Comparison of ENCODE assay signal across 8 mouse cellular contexts in the genomic region with DNA sequence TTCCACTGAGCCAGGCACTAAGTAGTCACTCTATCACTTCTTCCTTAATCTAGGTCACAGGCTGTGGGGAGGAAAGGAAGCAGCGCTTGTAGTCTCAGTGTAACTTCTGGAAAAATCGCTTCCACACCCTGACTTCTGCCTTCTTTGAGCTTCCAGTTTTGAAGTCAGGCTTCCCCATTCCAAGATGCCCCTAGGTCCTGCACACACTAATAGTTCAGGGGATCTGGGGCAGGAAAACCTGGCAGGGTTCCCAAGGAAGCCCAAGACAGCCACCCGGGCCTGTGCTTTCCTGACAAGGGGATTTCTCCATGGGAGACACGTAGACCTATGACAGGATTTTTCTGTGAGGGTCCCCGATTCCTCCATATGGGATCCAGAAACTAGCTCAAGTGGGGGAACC. TPM values are rescaled to one million over a fixed set of nuclear protein-coding genes. Genes with fewer than 3 reads are reported as not detected.
A peak's percentile ranks its signal among the peaks of the same experiment; 100 is the strongest.
DNase-seq lines count a peak whose midpoint lies in the region; ATAC-seq and TF ChIP-seq lines count a peak whose summit lies in the region.

No protein-coding gene starts in this region.

- WGBS in embryonic facial prominence, embryonic 12.5 days = 28% methylated on average over 5 of the region's 5 CpGs
- WGBS in hindbrain, embryonic 13.5 days = 34% methylated on average over 5 of the region's 5 CpGs
- 9% methylated on average over 5 of the region's 5 CpGs for WGBS in liver, embryonic 14.5 days (ENCODE audit: insufficient replicate concordance)
- WGBS in neural tube, embryonic 15.5 days = 31% methylated on average over 5 of the region's 5 CpGs

- H3K27ac ChIP-seq in embryonic facial prominence, embryonic 12.5 days = peak overlapping the region; percentile 79; the same call in 1 of the 2 replicates
- H3K27ac ChIP-seq in hindbrain, embryonic 13.5 days = 0 out of 2 replicates have a peak overlapping the region, but pooled peaks have one; percentile 84
- peak overlapping the region; percentile 59 for H3K27ac ChIP-seq in liver, embryonic 14.5 days
- H3K27ac ChIP-seq in neural tube, embryonic 15.5 days (replicated peaks) = peak overlapping the region; percentile 89

- H3K4me1 ChIP-seq in embryonic facial prominence, embryonic 12.5 days = peaks cover 19% of the 10 kb centered on the region
- peaks cover 54% of the 10 kb centered on the region for H3K4me1 ChIP-seq in hindbrain, embryonic 13.5 days (replicated peaks)
- H3K4me1 ChIP-seq in liver, embryonic 14.5 days (replicated peaks; ENCODE audit: control insufficient read depth in 2 of 2, insufficient read depth in 2 of 2, low read length in 1 of 2) = peaks cover 24 to 32% of the 10 kb centered on the region in 2 experiments
- peaks cover 54% of the 10 kb centered on the region for H3K4me1 ChIP-seq in neural tube, embryonic 15.5 days

- H3K9me3 ChIP-seq in embryonic facial prominence, embryonic 12.5 days = no peaks in the 10 kb centered on the region
- H3K9me3 ChIP-seq in hindbrain, embryonic 13.5 days = no peaks in the 10 kb centered on the region
- no peaks in the 10 kb centered on the region for H3K9me3 ChIP-seq in liver, embryonic 14.5 days (ENCODE audit: control insufficient read depth, low read length)
- H3K9me3 ChIP-seq in neural tube, embryonic 15.5 days (replicated peaks) = no peaks in the 10 kb centered on the region

- peaks cover 7% of the 10 kb centered on the region; the same call in 1 of the 2 replicates for H3K36me3 ChIP-seq in embryonic facial prominence, embryonic 12.5 days
- H3K36me3 ChIP-seq in hindbrain, embryonic 13.5 days = peaks cover 6% of the 10 kb centered on the region; the same call in 1 of the 2 replicates
- H3K36me3 ChIP-seq in liver, embryonic 14.5 days (replicated peaks; ENCODE audit: control insufficient read depth, insufficient read depth, low read depth) = no peaks in the 10 kb centered on the region; the same call in 1 of the 2 replicates
- H3K36me3 ChIP-seq in neural tube, embryonic 15.5 days = 0 out of 2 replicates have a peak, but pooled peaks cover 9% of the 10 kb centered on the region

- peak overlapping the region; percentile 93 for H3K4me3 ChIP-seq in embryonic facial prominence, embryonic 12.5 days
- H3K4me3 ChIP-seq in hindbrain, embryonic 13.5 days = peak overlapping the region; percentile 98
- peak overlapping the region; percentile 78 to 98 for H3K4me3 ChIP-seq in liver, embryonic 14.5 days (ENCODE audit: insufficient read depth in 1 of 2, low read depth in 2 of 2, low read length in 2 of 2)
- peak overlapping the region; percentile 99 for H3K4me3 ChIP-seq in neural tube, embryonic 15.5 days (replicated peaks)

- TF ChIP-seq CTCF in liver, embryonic 14.5 days (IDR thresholded peaks at IDR 0.05; ENCODE audit: low read depth) = no peak

- peak overlapping the region; percentile 96 for H3K9ac ChIP-seq in embryonic facial prominence, embryonic 12.5 days
- peak overlapping the region; percentile 95 for H3K9ac ChIP-seq in hindbrain, embryonic 13.5 days
- H3K9ac ChIP-seq in liver, embryonic 14.5 days (replicated peaks) = peak overlapping the region; percentile 96
- peak overlapping the region; percentile 99 for H3K9ac ChIP-seq in neural tube, embryonic 15.5 days (replicated peaks)

- ATAC-seq in embryonic facial prominence, embryonic 12.5 days (ENCODE audit: insufficient number of reproducible peaks, insufficient read depth, low FRiP score, low TSS enrichment) = no peak
- ATAC-seq in hindbrain, embryonic 13.5 days (ENCODE audit: low FRiP score) = no peak
- no peak for ATAC-seq in liver, embryonic 14.5 days (ENCODE audit: insufficient read depth)
- ATAC-seq in neural tube, embryonic 15.5 days (ENCODE audit: low FRiP score) = no peak

- H3K4me2 ChIP-seq in embryonic facial prominence, embryonic 12.5 days (replicated peaks) = peak overlapping the region; percentile 98
- peak overlapping the region; percentile 99 for H3K4me2 ChIP-seq in hindbrain, embryonic 13.5 days
- H3K4me2 ChIP-seq in liver, embryonic 14.5 days (ENCODE audit: low read depth) = peak overlapping the region; percentile 99
- peak overlapping the region; percentile 97 for H3K4me2 ChIP-seq in neural tube, embryonic 15.5 days

- H3K27me3 ChIP-seq in embryonic facial prominence, embryonic 12.5 days = no peaks in the 10 kb centered on the region
- no peaks in the 10 kb centered on the region for H3K27me3 ChIP-seq in hindbrain, embryonic 13.5 days
- H3K27me3 ChIP-seq in liver, embryonic 14.5 days (ENCODE audit: control insufficient read depth, insufficient read depth, low read length) = no peaks in the 10 kb centered on the region
- 0 out of 2 replicates have a peak, but pooled peaks cover under 1% of the 10 kb centered on the region for H3K27me3 ChIP-seq in neural tube, embryonic 15.5 days (replicated peaks)

- no peak for TF ChIP-seq EP300 in liver, embryonic 14.5 days (IDR thresholded peaks at IDR 0.05; ENCODE audit: low read depth)

- peak; percentile 10 for DNase-seq in retina, postnatal 1 day
- DNase-seq in retina, embryonic 14.5 days (ENCODE audit: low spot score) = no peak
- DNase-seq in liver, embryonic 14.5 days (ENCODE audit: low read depth in 3 of 3, low spot score in 3 of 3) = no peak
- no peak for DNase-seq in urinary bladder, postnatal 36 days (ENCODE audit: low spot score in 2 of 2)
- no peak for DNase-seq in gastrocnemius, postnatal 10 days

RNA-seq across cellular contexts. Expression of a gene that starts 0.9 kb away (rescaled TPM):
- 84.7 and 85.8 TPM in 2 replicates for polyA plus RNA-seq in embryonic facial prominence, embryonic 12.5 days (2016; fragmentation: Nextera tagmentation; extraction: Ambion mirVana)
- 100 and 101 TPM in 2 replicates for polyA plus RNA-seq in hindbrain, embryonic 13.5 days (2015; fragmentation: Nextera tagmentation; extraction: Ambion mirVana)
- 24.5 and 26.2 TPM in 2 replicates for polyA plus RNA-seq in liver, embryonic 14.5 days (2012; rRNA removed)
- polyA plus RNA-seq in liver, embryonic 14.5 days (2014; fragmentation: Nextera tagmentation; extraction: Ambion mirVana) = 20.1 and 22.4 TPM in 2 replicates
- 108 and 115 TPM in 2 replicates for polyA plus RNA-seq in neural tube, embryonic 15.5 days (2015; fragmentation: Nextera tagmentation; extraction: Ambion mirVana)
- total RNA-seq in gastrocnemius, postnatal 10 days (2021) = 10 to 100 TPM; 27.7 to 37.1 TPM

RNA-seq across cellular contexts. Expression of a gene that starts 13.9 kb away (rescaled TPM):
- 23.5 and 26.1 TPM in 2 replicates for polyA plus RNA-seq in embryonic facial prominence, embryonic 12.5 days (2016; fragmentation: Nextera tagmentation; extraction: Ambion mirVana)
- polyA plus RNA-seq in hindbrain, embryonic 13.5 days (2015; fragmentation: Nextera tagmentation; extraction: Ambion mirVana) = 18.9 and 19.4 TPM in 2 replicates
- polyA plus RNA-seq in liver, embryonic 14.5 days (2012; rRNA removed) = 11.5 and 11.6 TPM in 2 replicates
- 7.1 and 8.3 TPM in 2 replicates for polyA plus RNA-seq in liver, embryonic 14.5 days (2014; fragmentation: Nextera tagmentation; extraction: Ambion mirVana)
- polyA plus RNA-seq in neural tube, embryonic 15.5 days (2015; fragmentation: Nextera tagmentation; extraction: Ambion mirVana) = 19.3 and 20.3 TPM in 2 replicates
- 10 to 100 TPM; 25.9 to 46.0 TPM for total RNA-seq in gastrocnemius, postnatal 10 days (2021)

RNA-seq across cellular contexts. Expression of a gene that starts 39.2 kb away (rescaled TPM):
- polyA plus RNA-seq in embryonic facial prominence, embryonic 12.5 days (2016; fragmentation: Nextera tagmentation; extraction: Ambion mirVana) = 20.5 and 23.6 TPM in 2 replicates
- 36.4 and 42.8 TPM in 2 replicates for polyA plus RNA-seq in hindbrain, embryonic 13.5 days (2015; fragmentation: Nextera tagmentation; extraction: Ambion mirVana)
- 9.9 and 11.3 TPM in 2 replicates for polyA plus RNA-seq in liver, embryonic 14.5 days (2012; rRNA removed)
- polyA plus RNA-seq in liver, embryonic 14.5 days (2014; fragmentation: Nextera tagmentation; extraction: Ambion mirVana) = 4.0 and 6.0 TPM in 2 replicates
- 43.3 and 46.8 TPM in 2 replicates for polyA plus RNA-seq in neural tube, embryonic 15.5 days (2015; fragmentation: Nextera tagmentation; extraction: Ambion mirVana)
- 1 to 10 TPM; 4.3 to 6.1 TPM for total RNA-seq in gastrocnemius, postnatal 10 days (2021)

RNA-seq across cellular contexts. Expression of a gene that starts 39.4 kb away (rescaled TPM):
- 57.4 and 60.9 TPM in 2 replicates for polyA plus RNA-seq in embryonic facial prominence, embryonic 12.5 days (2016; fragmentation: Nextera tagmentation; extraction: Ambion mirVana)
- 51.8 and 56.8 TPM in 2 replicates for polyA plus RNA-seq in hindbrain, embryonic 13.5 days (2015; fragmentation: Nextera tagmentation; extraction: Ambion mirVana)
- 13.0 and 15.8 TPM in 2 replicates for polyA plus RNA-seq in liver, embryonic 14.5 days (2012; rRNA removed)
- 14.2 and 16.0 TPM in 2 replicates for polyA plus RNA-seq in liver, embryonic 14.5 days (2014; fragmentation: Nextera tagmentation; extraction: Ambion mirVana)
- polyA plus RNA-seq in neural tube, embryonic 15.5 days (2015; fragmentation: Nextera tagmentation; extraction: Ambion mirVana) = 53.0 and 58.8 TPM in 2 replicates
- 10 to 100 TPM in 1 of 2 experiments, 1 to 10 TPM in 1; 8.6 to 13.1 TPM for total RNA-seq in gastrocnemius, postnatal 10 days (2021)

RNA-seq across cellular contexts. Expression of a gene that starts 56.9 kb away (rescaled TPM):
- polyA plus RNA-seq in embryonic facial prominence, embryonic 12.5 days (2016; fragmentation: Nextera tagmentation; extraction: Ambion mirVana) = 64.8 and 71.7 TPM in 2 replicates
- 55.9 and 61.6 TPM in 2 replicates for polyA plus RNA-seq in hindbrain, embryonic 13.5 days (2015; fragmentation: Nextera tagmentation; extraction: Ambion mirVana)
- polyA plus RNA-seq in liver, embryonic 14.5 days (2012; rRNA removed) = 26.1 and 35.6 TPM in 2 replicates
- 36.1 and 40.7 TPM in 2 replicates for polyA plus RNA-seq in liver, embryonic 14.5 days (2014; fragmentation: Nextera tagmentation; extraction: Ambion mirVana)
- 53.3 and 59.8 TPM in 2 replicates for polyA plus RNA-seq in neural tube, embryonic 15.5 days (2015; fragmentation: Nextera tagmentation; extraction: Ambion mirVana)
- 10 to 100 TPM; 31.6 to 41.3 TPM for total RNA-seq in gastrocnemius, postnatal 10 days (2021)
